Mouse (Mus musculus) liver, postnatal 0 days (tissue): ENCODE measurements at regions not wholly inside any gene's neighbourhood (a gene's known extent, or its start where the extent isn't known, plus 50 kb on each side); places are given as distances from the start of the nearest gene placed in this dataset.

Source experiments
- ATAC-seq: fragments of 200-750 bp; cut with Nextera tagmentation; 2 replicates; pipeline ENCODE4 v1.8.0; 2017; ENCODE audit warnings: mild to moderate bottlenecking, moderate library complexity
- DNase-seq: peaks from one replicate; pipeline ENCODE4 v3.0.0-alpha.2; 2016
- H3K27ac ChIP-seq: fragments of 300-500 bp; sonication (generic); 2 replicates; pipeline ENCODE4 v1.5.1; 2014; ENCODE audit warnings: antibody characterized with exemption, moderate library complexity, mild to moderate bottlenecking, low read depth
- H3K27me3 ChIP-seq: fragments of 300-500 bp; sonication (generic); 2 replicates; pipeline ENCODE4 v1.6.1; 2014; ENCODE audit warnings: low read length, control low read depth, mixed read lengths; ENCODE audit not compliant: insufficient read depth
- H3K36me3 ChIP-seq: fragments of 300-500 bp; sonication (generic); replicated peaks from 2 replicates; pipeline ENCODE4 v1.6.1; 2014; ENCODE audit warnings: mild to moderate bottlenecking, control low read depth, low read length, moderate library complexity, mixed read lengths; ENCODE audit not compliant: insufficient read depth
- H3K4me1 ChIP-seq: fragments of 300-500 bp; sonication (generic); 2 replicates; pipeline ENCODE4 v1.6.1; 2014; ENCODE audit warnings: antibody characterized with exemption, mild to moderate bottlenecking, control low read depth; ENCODE audit not compliant: insufficient read depth
- H3K4me2 ChIP-seq: fragments of 300-500 bp; sonication (generic); 2 replicates; pipeline ENCODE4 v1.6.1; 2014; ENCODE audit warnings: low read depth, mild to moderate bottlenecking, low read length, moderate library complexity, mixed read lengths
- H3K4me3 ChIP-seq: fragments of 300-500 bp; sonication (generic); 2 replicates; pipeline ENCODE4 v1.5.1; 2014; ENCODE audit warnings: low read depth, low read length
- H3K9ac ChIP-seq: fragments of 300-500 bp; sonication (generic); replicated peaks from 2 replicates; pipeline ENCODE4 v1.6.1; 2014; ENCODE audit warnings: mild to moderate bottlenecking, moderate library complexity
- H3K9me3 ChIP-seq: fragments of 300-500 bp; sonication (generic); 2 replicates; pipeline ENCODE4 v1.6.1; 2016; ENCODE audit warnings: mild to moderate bottlenecking, control low read depth, low read length, mixed read lengths
- CTCF ChIP-seq: sonication (generic); IDR thresholded peaks from 2 replicates; pipeline ENCODE4 v1.5.1; 2016; ENCODE audit warnings: antibody characterized with exemption, low read depth
- EP300 ChIP-seq: IDR thresholded peaks from 2 replicates; pipeline ENCODE4 v1.6.1; 2016; ENCODE audit warnings: antibody characterized with exemption, low read depth, mild to moderate bottlenecking
- WGBS: fragments of 180-500 bp; shearing (Covaris S2); extraction: QIAGEN DNeasy Blood & Tissue Kit; methylation state at CpG from one replicate; pipeline ENCODE4 v1.1.7; 2014; ENCODE audit not compliant: insufficient replicate concordance; 5-methylcytosine and 5-hydroxymethylcytosine counted together

DNA sequence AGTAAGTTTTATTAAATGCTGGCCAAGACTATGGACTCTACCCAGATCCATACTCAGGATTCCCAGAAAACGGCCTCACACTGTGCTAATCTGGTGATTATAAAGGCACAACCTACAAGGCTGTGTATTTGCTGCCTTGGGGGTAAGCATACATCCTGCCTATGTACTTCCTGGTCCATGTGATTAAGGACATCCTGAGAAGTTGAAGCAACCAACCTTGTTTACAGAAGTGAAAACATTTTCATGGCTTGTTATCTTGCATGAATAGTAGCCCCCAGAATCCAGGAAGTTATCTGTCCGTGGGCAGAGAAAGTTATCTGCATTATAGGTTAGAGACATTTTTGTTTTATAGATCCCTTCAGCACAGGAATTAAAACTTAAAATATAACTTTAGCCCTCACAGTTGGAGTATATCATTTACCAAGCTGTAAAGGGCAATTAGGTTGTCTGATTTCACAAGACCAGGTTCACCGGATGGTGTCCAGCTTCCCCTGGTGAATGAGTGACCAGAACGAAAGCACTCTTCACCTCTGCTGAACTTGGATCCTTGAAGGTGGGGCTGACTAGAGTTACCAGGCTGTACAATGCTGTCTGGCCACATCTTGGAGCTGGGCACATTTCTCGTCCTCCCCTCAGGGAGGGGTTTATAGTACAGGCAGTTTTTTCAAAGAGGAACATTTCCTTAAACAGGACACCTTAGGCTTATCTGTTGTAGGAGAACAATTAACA is 90.1 kb upstream of the Tbl1xr1 start:
- Histone ChIP-seq H3K9me3 (peaks cover 3% of the 10 kb centered on the region; the same call in 1 of the 2 replicates), H3K4me1 (peaks cover 38% of the 10 kb centered on the region), H3K27ac (peak overlapping the region; percentile 92), H3K4me2 (peak overlapping the region; percentile 30), H3K4me3 (no peak overlapping the region), H3K36me3 (no peaks in the 10 kb centered on the region), H3K27me3 (no peaks in the 10 kb centered on the region), H3K9ac (no peak overlapping the region)
- DNase-seq (peak; percentile 56), ATAC-seq (peak; percentile 89)
- WGBS = 38% methylated on average over 5 of the region's 5 CpGs
- TF ChIP-seq EP300 (no peak; the same call in 1 of the 2 replicates), CTCF (no peak)

DNA sequence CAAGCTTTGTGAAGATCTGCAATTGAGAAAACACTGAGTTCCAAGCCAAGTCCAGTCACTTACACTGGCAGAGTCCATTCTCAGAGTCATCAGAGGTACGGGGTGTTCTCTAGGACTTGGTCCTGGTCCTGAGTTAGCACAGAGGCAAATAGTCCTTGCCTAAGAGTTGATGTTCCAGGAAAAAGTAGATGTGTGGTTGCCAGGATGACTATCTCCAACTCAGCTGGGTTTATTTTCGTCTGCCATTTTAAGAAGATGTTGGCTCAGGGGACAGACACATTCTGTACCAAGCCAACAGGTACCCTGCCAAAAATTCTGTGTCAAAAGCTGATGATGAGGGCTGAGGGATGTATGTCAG is 89.6 kb upstream of the Tbl1xr1 start:
- H3K27ac ChIP-seq = peak overlapping the region; percentile 92
- DNase-seq (no peak), ATAC-seq (peak; percentile 86)
- H3K9me3 ChIP-seq = no peaks in the 10 kb centered on the region
- no peaks in the 10 kb centered on the region for H3K27me3 ChIP-seq
- H3K9ac ChIP-seq = no peak overlapping the region
- WGBS = 49% methylated on average over 2 of the region's 2 CpGs
- H3K4me1 ChIP-seq = peaks cover 41% of the 10 kb centered on the region
- TF ChIP-seq CTCF = no peak
- peak; percentile 73 for TF ChIP-seq EP300
- H3K4me2 ChIP-seq = peak overlapping the region; percentile 30; the same call in 1 of the 2 replicates
- no peak overlapping the region for H3K4me3 ChIP-seq
- no peaks in the 10 kb centered on the region for H3K36me3 ChIP-seq

DNA sequence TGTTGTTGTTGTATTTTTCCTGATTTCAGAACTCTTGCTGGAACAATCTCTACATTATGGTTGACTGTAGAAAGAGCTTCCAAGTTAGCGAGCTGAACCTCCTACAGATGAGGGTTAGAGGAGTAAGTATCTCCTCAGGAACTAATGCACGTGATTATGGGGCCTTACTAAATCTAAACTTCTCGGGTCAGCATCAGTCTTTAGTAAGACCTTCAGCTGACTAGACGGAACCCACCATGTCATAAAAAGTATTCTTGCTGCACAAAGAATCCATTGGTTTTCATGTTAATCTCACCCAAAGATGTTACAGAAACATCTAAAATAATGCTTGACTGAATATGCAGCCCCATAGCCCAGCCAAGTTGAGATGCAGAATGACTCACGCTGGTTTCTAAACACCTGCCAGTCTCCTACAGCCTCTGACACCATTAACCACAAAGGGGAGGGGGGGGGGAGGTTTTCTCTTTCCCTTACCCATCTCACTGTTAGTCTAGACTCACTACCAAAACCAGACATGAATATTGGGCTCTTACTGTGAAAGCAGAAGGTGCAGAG is 88.9 kb upstream of the Tbl1xr1 start:
- H3K36me3 ChIP-seq = no peaks in the 10 kb centered on the region
- 50% methylated on average over 5 of the region's 5 CpGs for WGBS
- no peaks in the 10 kb centered on the region for H3K9me3 ChIP-seq
- peak; percentile 45 for DNase-seq
- H3K4me2 ChIP-seq = peak overlapping the region; percentile 30; the same call in 1 of the 2 replicates
- H3K4me3 ChIP-seq = no peak overlapping the region
- no peak overlapping the region for H3K9ac ChIP-seq
- peak; percentile 12; the same call in 1 of the 2 replicates for ATAC-seq
- H3K27me3 ChIP-seq = no peaks in the 10 kb centered on the region
- H3K27ac ChIP-seq = peak overlapping the region; percentile 92
- peaks cover 41% of the 10 kb centered on the region for H3K4me1 ChIP-seq
- TF ChIP-seq CTCF (no peak), EP300 (no peak)

DNA sequence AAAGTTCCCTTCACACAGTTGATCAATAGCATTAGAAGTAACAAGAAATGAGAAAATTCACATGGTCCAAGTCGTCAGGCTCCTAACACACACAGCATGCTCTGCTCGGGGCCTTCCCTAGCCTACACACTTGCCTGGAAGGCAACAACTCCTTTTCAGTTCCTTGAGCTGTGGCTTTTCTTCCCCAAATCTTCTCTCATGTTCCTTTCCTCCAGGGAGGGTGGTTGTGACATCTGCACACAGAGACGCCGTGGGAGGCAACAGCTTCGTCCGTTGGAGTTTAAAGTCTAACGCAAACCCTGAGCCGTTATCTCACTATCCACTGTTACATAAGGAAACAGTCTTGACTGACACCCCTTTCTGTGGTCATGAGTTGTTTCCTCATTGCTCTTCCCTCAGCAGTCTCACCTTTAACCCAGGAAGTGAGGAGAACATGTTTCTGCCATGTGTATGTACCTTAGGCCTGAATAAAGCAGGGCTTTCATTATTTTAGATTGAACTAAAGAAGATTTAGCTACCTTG is 88.4 kb upstream of the Tbl1xr1 start:
- TF ChIP-seq EP300 (peak; percentile 85), CTCF (no peak)
- H3K27me3 ChIP-seq = no peaks in the 10 kb centered on the region
- H3K4me3 ChIP-seq = no peak overlapping the region
- H3K9ac ChIP-seq = no peak overlapping the region
- H3K9me3 ChIP-seq = no peaks in the 10 kb centered on the region
- DNase-seq (peak; percentile 50), ATAC-seq (peak; percentile 38)
- H3K4me1 ChIP-seq = peaks cover 39% of the 10 kb centered on the region
- H3K4me2 ChIP-seq = peak overlapping the region; percentile 30; the same call in 1 of the 2 replicates
- H3K27ac ChIP-seq = peak overlapping the region; percentile 92
- no peaks in the 10 kb centered on the region for H3K36me3 ChIP-seq
- WGBS = 17% methylated on average over 8 of the region's 8 CpGs

DNA sequence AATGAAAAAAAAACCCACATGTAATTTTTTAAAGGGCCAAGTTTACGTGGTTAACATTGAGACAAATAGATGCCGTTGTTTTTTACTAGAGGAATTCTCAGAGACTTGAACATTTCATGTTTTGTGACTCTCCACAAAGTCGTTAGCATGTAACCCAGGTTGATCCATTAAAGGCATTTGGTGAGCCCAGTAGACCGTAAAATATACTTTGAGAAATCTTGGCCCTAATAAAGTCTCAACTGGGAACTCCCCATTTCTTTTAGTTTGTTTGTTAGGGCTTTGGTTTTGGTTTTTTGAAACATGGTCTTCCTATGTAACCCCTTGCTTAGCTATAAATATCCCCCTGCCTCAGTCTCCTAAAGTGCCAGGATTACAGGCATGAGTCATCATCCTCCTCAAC is 85.9 kb upstream of the Tbl1xr1 start:
- Histone ChIP-seq H3K27ac (peak overlapping the region; percentile 4; the same call in 1 of the 2 replicates), H3K4me3 (no peak overlapping the region), H3K9ac (no peak overlapping the region), H3K27me3 (no peaks in the 10 kb centered on the region), H3K9me3 (no peaks in the 10 kb centered on the region), H3K36me3 (no peaks in the 10 kb centered on the region), H3K4me1 (peaks cover 31% of the 10 kb centered on the region), H3K4me2 (no peak overlapping the region)
- 74% methylated on average over 4 of the region's 4 CpGs for WGBS
- TF ChIP-seq EP300 (no peak), CTCF (no peak)
- DNase-seq = no peak
- ATAC-seq = no peak

DNA sequence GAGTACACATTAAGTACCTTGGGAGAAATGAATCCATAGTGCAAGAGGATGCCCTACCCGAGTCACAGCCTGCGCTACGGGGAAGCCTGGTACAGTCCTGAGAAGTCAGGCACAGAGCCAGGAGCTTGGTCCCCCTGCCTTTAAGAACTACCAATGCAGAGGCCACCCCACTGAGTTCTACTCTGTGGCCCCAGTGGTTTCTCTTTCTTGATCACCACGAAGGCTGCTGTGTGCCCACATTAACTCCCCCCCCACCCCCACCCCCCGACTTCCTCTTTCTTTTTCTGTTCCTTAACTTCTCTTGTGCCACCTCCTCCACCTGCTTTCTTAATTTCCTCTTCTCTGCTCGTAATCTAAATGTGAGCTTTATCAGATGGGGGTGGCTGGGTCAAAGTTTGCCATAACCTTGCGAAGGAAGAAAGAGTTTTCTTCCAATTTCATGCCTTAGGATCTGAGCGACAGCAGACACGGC is 84.7 kb upstream of the Tbl1xr1 start:
- DNase-seq = peak; percentile 64
- Histone ChIP-seq H3K36me3 (no peaks in the 10 kb centered on the region), H3K4me2 (peak overlapping the region; percentile 45), H3K9ac (0 out of 2 replicates have a peak overlapping the region, but pooled peaks have one; percentile 26), H3K27ac (peak overlapping the region; percentile 64), H3K4me3 (no peak overlapping the region), H3K9me3 (no peaks in the 10 kb centered on the region), H3K4me1 (peaks cover 33% of the 10 kb centered on the region), H3K27me3 (no peaks in the 10 kb centered on the region)
- TF ChIP-seq CTCF = no peak
- TF ChIP-seq EP300 = no peak
- peak; percentile 10; the same call in 1 of the 2 replicates for ATAC-seq
- 32% methylated on average over 9 of the region's 9 CpGs for WGBS
